Mouse (Mus musculus): ENCODE results near the gene Cadps2. TPM values are rescaled to one million over a fixed set of nuclear protein-coding genes. Genes with fewer than 3 reads are reported as not detected.

Gene Cadps2
- polyA plus RNA-seq, 1 experiment: not detected

- TF ChIP-seq POLR2A (IDR thresholded peaks at IDR 0.05; ENCODE audit: insufficient read depth, low read depth, low read length): no peak
- TF ChIP-seq CTCF (IDR thresholded peaks at IDR 0.05; ENCODE audit: insufficient read depth, low read depth, low read length): no peak
- 62% methylated on average over 7 of the region's 7 CpGs for WGBS
- H3K27ac ChIP-seq (ENCODE audit: insufficient read depth, low read depth, low read length): no peak overlapping the region
Observed at GRCm38 (mm10) chr6:23647627-23648247, 191.5 kb downstream of the Cadps2 start.

GRCm38 (mm10) chr6:23637081-23637480 is 202.1 kb downstream of the Cadps2 start:
- WGBS: 74% methylated on average over 3 of the region's 3 CpGs
- Histone ChIP-seq H3K4me1 (ENCODE audit: control insufficient read depth, insufficient read depth, low read length) (no peaks in the 10 kb centered on the region), H3K27ac (ENCODE audit: insufficient read depth, low read depth, low read length) (no peak overlapping the region), H3K4me3 (ENCODE audit: insufficient read depth, low read depth, low read length) (no peak overlapping the region)
- TF ChIP-seq POLR2A (IDR thresholded peaks at IDR 0.05; ENCODE audit: insufficient read depth, low read depth, low read length) (no peak), CTCF (IDR thresholded peaks at IDR 0.05; ENCODE audit: insufficient read depth, low read depth, low read length) (no peak)

More at GRCm38 (mm10) chr6:23647627-23648247, 191.5 kb downstream of the Cadps2 start:
- Histone ChIP-seq H3K4me3 (ENCODE audit: insufficient read depth, low read depth, low read length) (no peak overlapping the region), H3K4me1 (ENCODE audit: control insufficient read depth, insufficient read depth, low read length) (no peaks in the 10 kb centered on the region)

- 94% methylated on average over 3 of the region's 3 CpGs for WGBS
- H3K4me1 ChIP-seq (ENCODE audit: control insufficient read depth, insufficient read depth, low read length): no peaks in the 10 kb centered on the region
- TF ChIP-seq CTCF (IDR thresholded peaks at IDR 0.05; ENCODE audit: insufficient read depth, low read depth, low read length) (no peak), POLR2A (IDR thresholded peaks at IDR 0.05; ENCODE audit: insufficient read depth, low read depth, low read length) (no peak)
- no peak overlapping the region for H3K27ac ChIP-seq (ENCODE audit: insufficient read depth, low read depth, low read length)
- H3K4me3 ChIP-seq (ENCODE audit: insufficient read depth, low read depth, low read length): no peak overlapping the region
Observed at GRCm38 (mm10) chr6:23635208-23635607, 204.0 kb downstream of the Cadps2 start.

- H3K4me3 ChIP-seq (ENCODE audit: insufficient read depth, low read depth, low read length): no peak overlapping the region
- no peaks in the 10 kb centered on the region for H3K4me1 ChIP-seq (ENCODE audit: control insufficient read depth, insufficient read depth, low read length)
- TF ChIP-seq POLR2A (IDR thresholded peaks at IDR 0.05; ENCODE audit: insufficient read depth, low read depth, low read length): no peak
- no peak for TF ChIP-seq CTCF (IDR thresholded peaks at IDR 0.05; ENCODE audit: insufficient read depth, low read depth, low read length)
- H3K27ac ChIP-seq (ENCODE audit: insufficient read depth, low read depth, low read length): no peak overlapping the region
- WGBS: 93% methylated on average over 9 of the region's 9 CpGs
Observed at GRCm38 (mm10) chr6:23634016-23634415, 205.2 kb downstream of the Cadps2 start.

DNA sequence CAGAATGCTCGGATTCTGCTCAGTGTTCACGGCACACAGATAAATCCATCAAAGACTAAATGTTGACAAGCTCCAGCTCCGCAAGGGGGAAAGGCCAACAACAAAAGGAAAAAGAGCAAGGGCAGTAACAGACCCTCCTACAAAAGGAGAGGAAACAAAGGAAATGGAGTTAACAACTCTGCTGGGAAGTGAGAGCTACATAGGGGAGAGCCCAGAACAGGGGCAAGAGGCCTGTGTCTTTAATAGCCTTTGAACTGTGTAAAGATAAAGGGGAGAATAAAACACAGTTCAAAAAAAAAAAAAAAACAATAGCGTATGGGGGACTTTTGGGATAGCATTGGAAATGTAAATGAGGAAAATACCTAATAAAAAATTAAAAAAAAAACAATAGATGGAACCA is 208.8 kb downstream of the Cadps2 start:
- WGBS: 63% methylated on average over 4 of the region's 4 CpGs
- no peak for TF ChIP-seq POLR2A (IDR thresholded peaks at IDR 0.05; ENCODE audit: insufficient read depth, low read depth, low read length)
- no peak for TF ChIP-seq CTCF (IDR thresholded peaks at IDR 0.05; ENCODE audit: insufficient read depth, low read depth, low read length)
- no peak overlapping the region for H3K4me3 ChIP-seq (ENCODE audit: insufficient read depth, low read depth, low read length)
- no peak overlapping the region for H3K27ac ChIP-seq (ENCODE audit: insufficient read depth, low read depth, low read length)
- H3K4me1 ChIP-seq (ENCODE audit: control insufficient read depth, insufficient read depth, low read length): no peaks in the 10 kb centered on the region

DNA sequence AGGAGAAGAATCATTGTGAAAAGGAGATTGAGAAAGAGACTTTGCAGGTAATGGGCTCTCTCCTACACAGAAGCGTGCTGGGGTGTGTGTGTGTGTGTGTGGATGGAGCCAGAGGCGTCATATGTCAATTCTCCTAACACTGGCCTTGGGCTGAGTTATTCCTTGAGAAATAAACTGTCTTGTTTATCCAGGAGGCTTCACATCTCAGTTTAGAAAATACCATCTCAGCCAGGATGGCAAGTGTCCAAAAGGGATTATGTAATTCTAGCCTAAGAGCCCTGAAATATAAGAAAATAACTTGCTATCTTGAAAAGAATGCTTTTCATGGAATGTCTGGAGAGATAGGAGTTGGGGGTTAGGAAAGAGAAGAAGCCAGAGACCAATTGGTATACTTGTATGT is 264.1 kb downstream of the Cadps2 start:
- no peak for TF ChIP-seq POLR2A (IDR thresholded peaks at IDR 0.05; ENCODE audit: insufficient read depth, low read depth, low read length)
- no peak for TF ChIP-seq CTCF (IDR thresholded peaks at IDR 0.05; ENCODE audit: insufficient read depth, low read depth, low read length)
- Histone ChIP-seq H3K27ac (ENCODE audit: insufficient read depth, low read depth, low read length) (no peak overlapping the region), H3K4me1 (ENCODE audit: control insufficient read depth, insufficient read depth, low read length) (no peaks in the 10 kb centered on the region), H3K4me3 (ENCODE audit: insufficient read depth, low read depth, low read length) (no peak overlapping the region)
- WGBS: 90% methylated on average over 2 of the region's 2 CpGs

DNA sequence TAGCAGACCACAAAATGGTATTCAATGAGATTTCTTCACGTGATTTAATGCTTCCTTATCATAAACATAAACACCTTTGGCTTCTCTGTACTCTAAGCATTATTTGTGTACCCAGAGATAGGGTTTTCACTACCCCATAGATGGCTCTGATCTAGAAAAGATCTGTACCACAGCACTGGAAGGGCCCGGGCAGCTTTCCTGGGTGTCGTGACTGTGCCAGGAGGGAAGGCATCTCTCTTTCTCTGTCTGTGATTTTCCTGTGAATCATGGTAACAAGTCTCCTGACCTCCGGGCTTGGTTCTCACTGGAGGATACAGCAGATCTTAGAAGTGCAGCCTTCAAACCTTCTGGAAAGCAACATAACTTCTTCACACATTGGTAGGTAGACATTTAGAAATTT is 265.5 kb downstream of the Cadps2 start:
- no peak overlapping the region for H3K27ac ChIP-seq (ENCODE audit: insufficient read depth, low read depth, low read length)
- TF ChIP-seq POLR2A (IDR thresholded peaks at IDR 0.05; ENCODE audit: insufficient read depth, low read depth, low read length): no peak
- TF ChIP-seq CTCF (IDR thresholded peaks at IDR 0.05; ENCODE audit: insufficient read depth, low read depth, low read length): no peak
- WGBS: 83% methylated on average over 4 of the region's 4 CpGs
- H3K4me3 ChIP-seq (ENCODE audit: insufficient read depth, low read depth, low read length): no peak overlapping the region
- H3K4me1 ChIP-seq (ENCODE audit: control insufficient read depth, insufficient read depth, low read length): no peaks in the 10 kb centered on the region

DNA sequence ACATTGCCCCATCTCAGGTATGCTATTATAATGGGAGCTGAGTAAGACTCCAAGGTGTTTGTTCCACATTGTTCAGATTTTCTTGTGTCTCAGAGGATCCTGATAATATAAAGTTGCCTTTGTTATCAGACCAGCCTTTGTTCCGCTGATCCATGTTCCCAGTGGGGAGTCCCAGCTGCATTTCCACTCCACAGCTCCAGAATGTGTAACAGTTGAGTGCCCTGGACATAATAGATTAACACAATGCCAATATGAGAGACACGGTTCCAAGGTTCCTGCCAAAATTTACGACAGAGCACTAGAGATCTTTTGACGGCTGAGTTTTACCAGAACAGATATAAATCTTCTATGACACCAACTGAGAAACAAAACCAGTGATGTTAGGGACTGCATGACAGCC is 266.8 kb downstream of the Cadps2 start:
- no peak overlapping the region for H3K4me3 ChIP-seq (ENCODE audit: insufficient read depth, low read depth, low read length)
- H3K27ac ChIP-seq (ENCODE audit: insufficient read depth, low read depth, low read length): no peak overlapping the region
- H3K4me1 ChIP-seq (ENCODE audit: control insufficient read depth, insufficient read depth, low read length): no peaks in the 10 kb centered on the region
- 32% methylated on average over 4 of the region's 4 CpGs for WGBS
- TF ChIP-seq POLR2A (IDR thresholded peaks at IDR 0.05; ENCODE audit: insufficient read depth, low read depth, low read length) (no peak), CTCF (IDR thresholded peaks at IDR 0.05; ENCODE audit: insufficient read depth, low read depth, low read length) (no peak)

GRCm38 (mm10) chr6:23569686-23570085 is 269.5 kb downstream of the Cadps2 start:
- 81% methylated on average over 4 of the region's 4 CpGs for WGBS
- H3K27ac ChIP-seq (ENCODE audit: insufficient read depth, low read depth, low read length): no peak overlapping the region
- H3K4me1 ChIP-seq (ENCODE audit: control insufficient read depth, insufficient read depth, low read length): no peaks in the 10 kb centered on the region
- no peak for TF ChIP-seq CTCF (IDR thresholded peaks at IDR 0.05; ENCODE audit: insufficient read depth, low read depth, low read length)
- no peak for TF ChIP-seq POLR2A (IDR thresholded peaks at IDR 0.05; ENCODE audit: insufficient read depth, low read depth, low read length)
- no peak overlapping the region for H3K4me3 ChIP-seq (ENCODE audit: insufficient read depth, low read depth, low read length)

All from olfactory bulb, adult 2 months (tissue).